Mouse (Mus musculus) erythroblast, adult 5-6 weeks (primary cell): ENCODE results near the gene Slc44a1. TPM values are rescaled to one million over a fixed set of nuclear protein-coding genes. Genes with fewer than 3 reads are reported as not detected.

Experiments used
- ATAC-seq: replicated peaks from 2 replicates; pipeline ENCODE4 v1.8.0; 2016; ENCODE audit warnings: moderate number of reproducible peaks, mild to moderate bottlenecking, moderate TSS enrichment, inconsistent platforms; ENCODE audit not compliant: poor library complexity, low FRiP score, severe bottlenecking
- total RNA-seq, 2 experiments: library from RNA; stranded (forward) in 1 of 2; stranded (reverse) in 1 of 2; fragments of 150-400 nt in 1 of 2; fragments of 200-764, 138-1000 nt in 1 of 2; gene quantifications; 2 replicates each; pipeline versions ENCODE4 v1.2.3 to v1.2.4; 2015 to 2017; ENCODE audit warnings: low replicate concordance in 2 of 2

Slc44a1 gene
- total RNA-seq, 2 experiments from 2014 or later = 27.3 to 37.0 TPM

GRCm38 (mm10) chr4:53461026-53461425, 20.8 kb downstream of the Slc44a1 start:
- ATAC-seq = no peak

GRCm38 (mm10) chr4:53462069-53462468, 21.9 kb downstream of the Slc44a1 start:
- ATAC-seq = no peak

GRCm38 (mm10) chr4:53462505-53463251, 22.5 kb downstream of the Slc44a1 start:
- ATAC-seq = no peak

DNA sequence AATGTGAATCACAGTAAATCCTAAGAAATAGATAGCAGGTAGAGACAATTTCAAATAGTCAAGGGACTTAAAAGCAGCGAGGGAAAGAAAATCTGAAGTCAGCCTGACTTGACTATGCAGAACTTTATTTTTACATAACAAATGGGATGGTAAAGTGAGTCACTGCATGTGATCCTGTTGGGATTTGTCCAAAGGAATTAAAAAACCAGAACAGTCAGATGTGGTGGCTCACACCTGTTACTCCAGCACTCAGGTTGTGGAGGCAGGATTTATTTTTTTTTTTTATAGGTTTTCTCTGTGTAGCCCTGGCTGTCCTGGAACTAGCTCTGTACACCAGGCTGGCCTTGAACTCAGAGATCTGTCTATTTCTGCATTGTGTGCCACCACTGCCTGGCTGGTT, 25.7 kb downstream of the Slc44a1 start:
- no peak for ATAC-seq

DNA sequence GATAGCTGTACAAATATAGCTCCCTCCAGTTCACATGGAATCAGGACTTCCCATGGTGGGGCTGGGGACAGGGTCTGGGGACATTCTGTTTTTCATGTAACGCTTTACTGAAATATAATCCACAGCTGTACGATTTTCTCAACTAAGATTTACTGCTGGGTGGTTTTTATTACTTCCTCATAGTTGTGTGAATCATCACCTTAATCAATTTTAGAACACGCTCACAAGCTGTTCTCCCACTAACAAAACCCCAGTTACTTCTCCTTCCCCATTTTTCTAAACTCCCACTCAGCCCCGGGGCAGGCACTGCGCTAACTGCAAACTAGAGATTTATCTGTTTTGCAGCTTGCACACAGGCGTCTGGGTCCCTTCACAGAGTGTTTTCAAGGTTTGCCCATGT, 28.8 kb downstream of the Slc44a1 start:
- ATAC-seq = no peak

- ATAC-seq = no peak
Observed at GRCm38 (mm10) chr4:53474109-53474508, 33.9 kb downstream of the Slc44a1 start.

GRCm38 (mm10) chr4:53475230-53475952, 35.2 kb downstream of the Slc44a1 start:
- ATAC-seq = no peak

- ATAC-seq = peak; percentile 48; the same call in 1 of the 2 replicates
Observed at GRCm38 (mm10) chr4:53478644-53479043, 38.4 kb downstream of the Slc44a1 start.

GRCm38 (mm10) chr4:53487216-53488188, 47.3 kb downstream of the Slc44a1 start:
- ATAC-seq = no peak

DNA sequence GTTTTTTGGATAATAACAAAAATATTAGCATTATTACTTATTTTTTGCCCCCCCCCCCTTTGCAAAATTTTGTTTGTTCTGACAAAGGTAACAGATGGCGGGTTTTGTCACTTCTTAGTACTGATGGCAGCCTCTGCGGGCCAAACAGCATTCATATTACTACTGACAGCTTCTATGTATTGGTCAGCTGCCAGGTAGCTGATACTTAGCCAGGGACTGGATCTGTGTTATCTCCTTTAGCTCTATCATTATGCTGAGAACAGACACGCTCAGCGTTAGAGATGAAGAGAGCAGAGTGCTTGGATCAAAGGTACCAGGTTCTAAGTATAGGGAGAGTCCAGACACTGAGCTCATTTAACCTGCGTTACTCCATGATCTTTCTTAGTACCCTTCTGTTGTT, 48.6 kb downstream of the Slc44a1 start:
- no peak for ATAC-seq

- ATAC-seq = no peak
Observed at GRCm38 (mm10) chr4:53490371-53490770, 50.2 kb downstream of the Slc44a1 start.

DNA sequence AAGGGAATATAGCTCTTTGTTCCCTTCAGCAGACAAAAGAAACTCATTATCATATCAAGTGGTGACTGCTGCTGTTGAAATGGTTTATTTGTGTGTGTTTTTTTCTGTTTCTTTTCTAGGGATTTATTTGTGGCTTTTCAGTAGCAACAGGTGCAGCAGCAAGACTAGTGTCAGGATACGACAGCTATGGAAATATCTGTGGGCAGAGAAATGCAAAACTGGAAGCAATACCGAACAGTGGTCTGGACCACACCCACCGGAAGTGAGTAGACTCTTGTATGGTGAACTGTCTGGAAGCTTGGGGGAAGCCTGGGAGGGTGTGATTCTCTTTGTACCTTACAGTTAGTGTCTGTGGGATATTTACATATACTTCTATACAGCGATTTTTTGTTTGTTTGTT, 51.1 kb downstream of the Slc44a1 start:
- ATAC-seq = no peak

- no peak for ATAC-seq
Observed at GRCm38 (mm10) chr4:53495646-53496045, 55.4 kb downstream of the Slc44a1 start.

DNA sequence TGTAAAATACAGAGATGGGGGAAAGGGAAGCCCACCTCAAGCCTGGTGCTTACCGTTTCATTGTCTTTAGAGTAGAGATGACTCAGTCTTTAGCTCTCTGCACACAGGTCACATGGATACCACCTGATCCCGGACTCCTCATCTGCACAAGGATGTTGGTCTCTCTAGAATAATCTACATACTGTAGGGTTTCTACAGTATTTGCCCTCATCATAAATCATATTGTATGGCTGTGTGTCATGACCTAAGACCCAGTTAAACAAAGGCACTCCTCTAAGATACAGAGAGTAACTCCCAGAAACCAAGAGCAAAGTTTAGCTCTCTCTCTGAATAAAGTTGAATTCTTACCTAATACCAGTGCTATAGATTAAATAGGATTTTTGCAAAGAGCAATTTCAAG, 62.6 kb downstream of the Slc44a1 start:
- no peak for ATAC-seq

DNA sequence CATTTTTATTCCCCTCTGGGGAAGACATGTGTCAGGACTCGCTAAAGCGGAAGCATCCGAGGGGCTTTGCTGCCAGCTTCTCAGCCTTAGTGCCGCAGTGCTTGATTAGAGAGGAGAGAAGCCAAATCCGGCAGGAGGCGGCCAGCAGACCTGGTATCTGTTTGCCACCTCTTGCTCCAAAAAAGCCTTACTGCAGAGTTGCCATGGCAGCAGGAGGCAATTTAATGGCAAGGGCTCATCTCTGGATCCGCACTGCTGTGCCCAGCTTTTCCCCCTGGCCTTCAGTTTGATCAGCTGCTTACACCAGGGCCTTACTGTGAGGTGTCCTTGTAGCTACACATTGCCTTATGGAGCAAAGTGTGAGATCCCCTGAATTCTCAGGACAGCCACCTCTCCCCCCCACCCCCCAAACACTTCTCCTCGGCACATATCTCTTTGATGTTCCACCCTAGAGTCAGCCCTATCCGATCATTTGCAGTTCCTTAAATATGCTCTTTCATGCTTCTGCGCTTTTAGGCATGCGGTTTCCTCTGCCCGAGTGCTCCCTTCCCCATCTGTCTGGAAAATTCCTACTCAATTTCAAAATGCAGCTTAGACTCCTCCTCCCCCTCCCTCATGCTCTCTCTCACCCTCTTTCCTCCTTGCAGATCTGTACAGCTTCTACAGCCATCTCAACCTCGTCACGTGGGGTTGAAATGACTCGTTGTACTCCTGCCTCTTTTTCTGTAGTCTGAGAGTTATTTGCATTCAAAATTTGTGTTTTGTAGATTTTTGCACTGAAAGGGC, 72.1 kb downstream of the Slc44a1 start:
- no peak for ATAC-seq

GRCm38 (mm10) chr4:53513276-53514081, 73.3 kb downstream of the Slc44a1 start:
- ATAC-seq = no peak

DNA sequence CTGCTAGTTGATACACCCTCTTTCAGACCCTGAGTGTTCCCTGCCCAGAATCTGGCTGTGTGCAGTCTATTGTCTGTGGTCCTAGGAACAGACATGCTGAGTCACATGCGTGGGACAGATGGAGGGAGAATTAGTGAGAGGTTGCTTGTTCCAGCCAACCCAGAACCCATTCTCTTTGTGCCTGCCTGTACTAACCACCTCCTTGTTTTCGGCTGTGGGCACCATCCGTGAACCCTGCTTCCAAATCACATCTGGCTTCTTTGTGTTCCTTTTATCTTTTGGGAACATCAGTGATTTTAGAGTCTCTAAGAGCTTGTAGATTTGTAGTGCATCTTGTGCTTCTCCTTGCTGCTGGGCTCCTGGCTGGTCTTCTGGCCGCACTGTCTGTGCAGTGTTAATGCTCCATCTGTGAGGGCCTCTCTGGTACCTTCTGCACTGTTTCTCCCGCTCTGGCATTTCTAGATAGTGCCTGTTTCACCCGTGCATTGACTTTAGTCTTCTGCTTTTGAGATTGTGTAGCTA, 75.9 kb downstream of the Slc44a1 start:
- ATAC-seq = no peak

DNA sequence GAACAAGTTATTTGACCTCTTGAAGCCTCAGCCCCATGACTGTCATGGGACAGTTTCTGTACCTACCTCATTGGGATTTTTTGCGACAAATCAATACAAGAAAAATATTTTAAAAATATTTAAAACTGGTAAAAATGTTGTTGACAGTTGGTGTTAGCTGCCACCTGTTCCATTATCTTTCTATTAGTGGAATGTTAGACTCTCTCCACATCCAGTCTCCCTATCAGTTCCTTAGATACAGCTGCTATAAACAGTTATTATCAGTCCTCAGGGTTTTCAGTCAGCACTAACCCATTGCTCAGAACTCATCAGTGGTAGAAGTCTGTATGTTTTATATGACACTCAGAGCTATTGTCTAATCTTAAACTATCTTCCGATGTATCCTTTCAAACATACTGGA, 79.2 kb downstream of the Slc44a1 start:
- no peak for ATAC-seq
